ENCODE assay signal across 9 mouse cellular contexts in genomic region chr10:68090197-68090535, GRCm38 (mm10).
A peak's percentile ranks its signal among the peaks of the same experiment; 100 is the strongest.
DNase-seq lines count a peak whose midpoint lies in the region; ATAC-seq lines count a peak whose summit lies in the region.
"Had no signal": no experiment of that assay in that cellular context is flagged by ENCODE, and none has a peak within 500 bp of the region (broad histone marks: within the 10 kb centered on the region; RNA-seq: fewer than 3 reads in every experiment).

No protein-coding gene starts in this region.

- peak overlapping the region; percentile 45; the same call in 1 of the 2 replicates for H3K27ac ChIP-seq in kidney, embryonic 16.5 days (ENCODE audit: low read length)
- peak overlapping the region; percentile 40; the same call in 1 of the 2 replicates for H3K27ac ChIP-seq in stomach, embryonic 15.5 days
- H3K27ac ChIP-seq in hindbrain, embryonic 12.5 days, result no peak overlapping the region
- H3K27ac ChIP-seq: limb, embryonic 12.5 days had no signal

- no peak overlapping the region for H3K9ac ChIP-seq in kidney, embryonic 16.5 days (replicated peaks; ENCODE audit: low read length)
- H3K9ac ChIP-seq in stomach, embryonic 15.5 days, result no peak overlapping the region
- H3K9ac ChIP-seq in hindbrain, embryonic 12.5 days, result no peak overlapping the region
- H3K9ac ChIP-seq: limb, embryonic 12.5 days had no signal

- WGBS in kidney, embryonic 16.5 days, result 51% methylated on average over 4 of the region's 4 CpGs
- WGBS in stomach, embryonic 15.5 days, result 31% methylated on average over 4 of the region's 4 CpGs
- WGBS in hindbrain, embryonic 12.5 days, result 75% methylated on average over 4 of the region's 4 CpGs

- H3K4me1 ChIP-seq in kidney, embryonic 16.5 days (ENCODE audit: insufficient read depth, low read length), result peaks cover 16% of the 10 kb centered on the region
- peaks cover 11% of the 10 kb centered on the region; the same call in 1 of the 2 replicates for H3K4me1 ChIP-seq in stomach, embryonic 15.5 days
- no peaks in the 10 kb centered on the region for H3K4me1 ChIP-seq in hindbrain, embryonic 12.5 days
- H3K4me1 ChIP-seq: limb, embryonic 12.5 days had no signal

- peak; percentile 72 for DNase-seq in 416B (ENCODE audit: low read depth)
- DNase-seq in adrenal gland, adult 8-10 months, result peak; percentile 82
- DNase-seq in gastrocnemius, postnatal 14 days, result peak; percentile 80
- DNase-seq in retina, postnatal 1 day, result no peak

- no peaks in the 10 kb centered on the region for H3K27me3 ChIP-seq in kidney, embryonic 16.5 days (ENCODE audit: insufficient read depth, low read length)
- no peaks in the 10 kb centered on the region for H3K27me3 ChIP-seq in stomach, embryonic 15.5 days (replicated peaks)
- H3K27me3 ChIP-seq in hindbrain, embryonic 12.5 days, result no peaks in the 10 kb centered on the region
- H3K27me3 ChIP-seq: limb, embryonic 12.5 days had no signal

- peaks cover 20% of the 10 kb centered on the region for H3K36me3 ChIP-seq in kidney, embryonic 16.5 days (ENCODE audit: insufficient read depth, low read length)
- peaks cover 12% of the 10 kb centered on the region; the same call in 1 of the 2 replicates for H3K36me3 ChIP-seq in stomach, embryonic 15.5 days
- H3K36me3 ChIP-seq in hindbrain, embryonic 12.5 days, result peaks cover 6% of the 10 kb centered on the region; the same call in 1 of the 2 replicates

- H3K4me3 ChIP-seq in kidney, embryonic 16.5 days (ENCODE audit: low read length), result no peak overlapping the region
- no peak overlapping the region for H3K4me3 ChIP-seq in stomach, embryonic 15.5 days (replicated peaks)
- H3K4me3 ChIP-seq in hindbrain, embryonic 12.5 days, result no peak overlapping the region
- H3K4me3 ChIP-seq: limb, embryonic 12.5 days had no signal

- H3K9me3 ChIP-seq in kidney, embryonic 16.5 days (ENCODE audit: low read length), result no peaks in the 10 kb centered on the region
- H3K9me3 ChIP-seq in stomach, embryonic 15.5 days, result no peaks in the 10 kb centered on the region
- H3K9me3 ChIP-seq in hindbrain, embryonic 12.5 days (replicated peaks), result no peaks in the 10 kb centered on the region
- H3K9me3 ChIP-seq: limb, embryonic 12.5 days had no signal

- intact Hi-C loops in gastrocnemius, postnatal 14 days (cut with DNase I; ENCODE audit: low total_unique reads), result no loop called here

- no peak; the same call in 1 of the 2 replicates for ATAC-seq in kidney, embryonic 16.5 days (ENCODE audit: low FRiP score, low TSS enrichment)
- no peak; the same call in 1 of the 2 replicates for ATAC-seq in stomach, embryonic 15.5 days (ENCODE audit: insufficient read depth, low FRiP score, low read depth)
- ATAC-seq in CD4-positive, CD25-positive, alpha-beta regulatory T cell, adult 4 months, result no peak
- ATAC-seq in hindbrain, embryonic 12.5 days (ENCODE audit: low FRiP score), result no peak

- no peak overlapping the region for H3K4me2 ChIP-seq in kidney, embryonic 16.5 days (replicated peaks; ENCODE audit: low read depth, low read length)
- H3K4me2 ChIP-seq in stomach, embryonic 15.5 days, result no peak overlapping the region
- H3K4me2 ChIP-seq in hindbrain, embryonic 12.5 days (replicated peaks), result no peak overlapping the region
- H3K4me2 ChIP-seq: limb, embryonic 12.5 days had no signal
